Mouse (Mus musculus): ENCODE measurements around the gene Tmem45a.
"Not testable (repeated sequence)": the region's sequence is repeated elsewhere in the genome, so short reads cannot be mapped to it uniquely, and the experiment has no call there.

Tmem45a gene

GRCm38 (mm10) chr16:56885824-56886615 is at the start of gene Tmem45a:
Tmem45a (minus strand) TSS chr16:56886166.
- peak; percentile 2 for DNase-seq

- no peak for DNase-seq
These were observed 42.1 kb upstream of the Tmem45a start, which contains the start of gene Lnp1 for GRCm38 (mm10) chr16:56928023-56928422. Lnp1 (minus strand) TSS chr16:56928061.

GRCm38 (mm10) chr16:56920102-56920657 is 34.2 kb upstream of the Tmem45a start:
- no peak for DNase-seq

GRCm38 (mm10) chr16:56917230-56917629 is 31.3 kb upstream of the Tmem45a start:
- DNase-seq = no peak

- DNase-seq = no peak
These were observed 23.0 kb upstream of the Tmem45a start for GRCm38 (mm10) chr16:56908986-56909385.

GRCm38 (mm10) chr16:56902206-56902605 is 16.2 kb upstream of the Tmem45a start:
- DNase-seq = not testable (repeated sequence)

GRCm38 (mm10) chr16:56891583-56891982 is 5.6 kb upstream of the Tmem45a start:
- no peak for DNase-seq

GRCm38 (mm10) chr16:56886616-56887116 is 700 bp upstream of the Tmem45a start:
- no peak for DNase-seq

GRCm38 (mm10) chr16:56884811-56885210 is 1.2 kb downstream of the Tmem45a start:
- DNase-seq = no peak

- DNase-seq = no peak
These were observed 12.6 kb downstream of the Tmem45a start for GRCm38 (mm10) chr16:56873410-56873809.

GRCm38 (mm10) chr16:56870458-56870857 is 15.5 kb downstream of the Tmem45a start:
- DNase-seq = no peak

GRCm38 (mm10) chr16:56868361-56868760 is 17.6 kb downstream of the Tmem45a start:
- no peak for DNase-seq

GRCm38 (mm10) chr16:56867591-56867990 is 18.4 kb downstream of the Tmem45a start:
- no peak for DNase-seq

- DNase-seq = no peak
These were observed 33.0 kb downstream of the Tmem45a start for GRCm38 (mm10) chr16:56852841-56853587.

- DNase-seq = no peak
These were observed 43.0 kb downstream of the Tmem45a start for GRCm38 (mm10) chr16:56842988-56843387.

- DNase-seq = no peak
These were observed 52.7 kb downstream of the Tmem45a start for GRCm38 (mm10) chr16:56833312-56833711.

GRCm38 (mm10) chr16:56831986-56832385 is 54.0 kb downstream of the Tmem45a start:
- DNase-seq = no peak

GRCm38 (mm10) chr16:56801370-56802109 is 84.4 kb downstream of the Tmem45a start:
- DNase-seq = no peak

- DNase-seq = no peak
These were observed 85.0 kb downstream of the Tmem45a start for GRCm38 (mm10) chr16:56800946-56801345.

- no peak for DNase-seq
These were observed 85.5 kb downstream of the Tmem45a start for GRCm38 (mm10) chr16:56800469-56800868.

GRCm38 (mm10) chr16:56799541-56800029 is 86.4 kb downstream of the Tmem45a start:
- DNase-seq = no peak

GRCm38 (mm10) chr16:56798873-56799272 is 87.1 kb downstream of the Tmem45a start:
- no peak for DNase-seq

Data from cerebellum, adult 11 months (tissue).